Mouse (Mus musculus) gastrocnemius, postnatal 14 days (tissue): ENCODE data around the gene Gm5155. TPM values are rescaled to one million over a fixed set of nuclear protein-coding genes. Genes with fewer than 3 reads are reported as not detected.
"Not testable (repeated sequence)": the region's sequence is repeated elsewhere in the genome, so short reads cannot be mapped to it uniquely, and the experiment has no call there.

Experiments used
- DNase-seq: peaks from one replicate; pipeline ENCODE4 v3.0.0; 2021; ENCODE audit warnings: mixed read lengths
- intact Hi-C: fragments of 180-260 bp; cut with DNase I; formaldehyde crosslinking; loops from one replicate; pipeline ENCODE4 v1.15.1; 2025; ENCODE audit warnings: low total_unique reads
- long read RNA-seq, 2 experiments: library from polyadenylated mRNA; stranded (forward); transcript quantifications; one replicate each; pipeline ENCODE4 v2.0.0; 2021
- total RNA-seq, 2 experiments: library from RNA; stranded (reverse); gene quantifications; 2 replicates each; pipeline ENCODE4 v1.2.3; 2021

Gm5155 gene
- total RNA-seq = not detected
- long read RNA-seq, experiment 1 = 0 reads
- long read RNA-seq, experiment 2 = 0 reads

- intact Hi-C loops = no loop called here
- DNase-seq = no peak
Measured at GRCm38 (mm10) chr7:17871467-17871866, at the start of gene Gm5155. Gm5155 (plus strand) TSS chr7:17871767.

GRCm38 (mm10) chr7:17870776-17871175 is 791 bp upstream of the Gm5155 start:
- intact Hi-C loops = no loop called here
- no peak for DNase-seq

- intact Hi-C loops, DNase-seq: not testable (repeated sequence)
Measured at GRCm38 (mm10) chr7:17895341-17895740, 23.8 kb downstream of the Gm5155 start.

- DNase-seq = no peak
- intact Hi-C loops = no loop called here
Measured at GRCm38 (mm10) chr7:17903146-17903915, 31.8 kb downstream of the Gm5155 start.

Other genes with a start within 250 kb of the Gm5155 start
- gene Ceacam5, start 158.5 kb upstream of the Gm5155 start, total RNA-seq = not detected
- not detected for gene Ceacam14, start 59.1 kb upstream of the Gm5155 start, total RNA-seq
- gene Ceacam11, start 100.4 kb downstream of the Gm5155 start, total RNA-seq = not detected
- not detected for gene Ceacam13, start 138.1 kb downstream of the Gm5155 start, total RNA-seq
- gene Ceacam12, start 194.2 kb downstream of the Gm5155 start, total RNA-seq = not detected